Mouse (Mus musculus): ENCODE results near the gene Zfp385c. TPM values are rescaled to one million over a fixed set of nuclear protein-coding genes. Genes with fewer than 3 reads are reported as not detected.
"Not testable (repeated sequence)": the region's sequence is repeated elsewhere in the genome, so short reads cannot be mapped to it uniquely, and the experiment has no call there.

Gene Zfp385c
- polyA plus RNA-seq, 1 experiment from 2014 or later: not detected

- no peaks in the 10 kb centered on the region for H3K27me3 ChIP-seq
- ATAC-seq (no peak), DNase-seq (ENCODE audit: low read depth, low spot score) (no peak)
- in situ Hi-C loops (cut with MboI; ENCODE audit: low pct_unique_long_range_greater_than_20kb): no loop called here
- ChIA-PET CTCF (no interaction called here), POLR2A (no interaction called here)
- no peak for TF ChIP-seq CTCF (IDR thresholded peaks at IDR 0.05)
Measured at GRCm38 (mm10) chr11:100656458-100656857, 35.8 kb downstream of the Zfp385c start.

GRCm38 (mm10) chr11:100655589-100655988 is 36.7 kb downstream of the Zfp385c start:
- in situ Hi-C loops (cut with MboI; ENCODE audit: low pct_unique_long_range_greater_than_20kb); DNase-seq (ENCODE audit: low read depth, low spot score); H3K27me3 ChIP-seq; POLR2A ChIA-PET; CTCF ChIA-PET; ATAC-seq: not testable (repeated sequence)

- CTCF ChIA-PET: interaction anchor here (0.8 to 1.1 kb wide), 2 partner anchors 25 to 43 kb away, joined by 3 read pairs; no protein-coding TSS in a partner anchor
- in situ Hi-C loops (cut with MboI; ENCODE audit: low pct_unique_long_range_greater_than_20kb): no loop called here
- no peak for ATAC-seq
- no peaks in the 10 kb centered on the region for H3K27me3 ChIP-seq
- no peak for DNase-seq (ENCODE audit: low read depth, low spot score)
- TF ChIP-seq CTCF (IDR thresholded peaks at IDR 0.05): no peak
- POLR2A ChIA-PET: interaction anchor here (1.0 kb wide), 1 partner anchor 12 kb away, joined by 5 read pairs; no protein-coding TSS in a partner anchor
Measured at GRCm38 (mm10) chr11:100651748-100652147, 40.5 kb downstream of the Zfp385c start.

- POLR2A ChIA-PET: interaction anchor here (1.0 kb wide), 1 partner anchor 11 kb away, joined by 5 read pairs; no protein-coding TSS in a partner anchor
- no peak for TF ChIP-seq CTCF (IDR thresholded peaks at IDR 0.05)
- ATAC-seq (no peak), DNase-seq (ENCODE audit: low read depth, low spot score) (no peak)
- in situ Hi-C loops (cut with MboI; ENCODE audit: low pct_unique_long_range_greater_than_20kb): no loop called here
- CTCF ChIA-PET: interaction anchor here (0.8 to 1.1 kb wide), 2 partner anchors 24 to 43 kb away, joined by 3 read pairs; no protein-coding TSS in a partner anchor
- no peaks in the 10 kb centered on the region for H3K27me3 ChIP-seq
Measured at GRCm38 (mm10) chr11:100651205-100651604, 41.0 kb downstream of the Zfp385c start.

- peaks cover 7% of the 10 kb centered on the region for H3K27me3 ChIP-seq
- POLR2A ChIA-PET: no interaction called here
- ATAC-seq: no peak
- DNase-seq (ENCODE audit: low read depth, low spot score): no peak
- in situ Hi-C loops (cut with MboI; ENCODE audit: low pct_unique_long_range_greater_than_20kb): no loop called here
- TF ChIP-seq CTCF (IDR thresholded peaks at IDR 0.05): no peak
- CTCF ChIA-PET: no interaction called here
Measured at GRCm38 (mm10) chr11:100648405-100648804, 43.9 kb downstream of the Zfp385c start.

GRCm38 (mm10) chr11:100646265-100646664 is 46.0 kb downstream of the Zfp385c start:
- ATAC-seq (no peak), DNase-seq (ENCODE audit: low read depth, low spot score) (no peak)
- CTCF ChIA-PET: interaction anchor here (1.0 to 1.5 kb wide), 5 partner anchors 10 to 371 kb away, joined by 3 to 6 read pairs (median 3); no protein-coding TSS in a partner anchor

GRCm38 (mm10) chr11:100643612-100644575 is 48.4 kb downstream of the Zfp385c start:
- DNase-seq (ENCODE audit: low read depth, low spot score): no peak
- in situ Hi-C loops (cut with MboI; ENCODE audit: low pct_unique_long_range_greater_than_20kb): no loop called here

More at GRCm38 (mm10) chr11:100646265-100646664, 46.0 kb downstream of the Zfp385c start:
- peak; percentile 64 for TF ChIP-seq CTCF (IDR thresholded peaks at IDR 0.05)
- in situ Hi-C loops (cut with MboI; ENCODE audit: low pct_unique_long_range_greater_than_20kb): no loop called here
- POLR2A ChIA-PET: no interaction called here
- H3K27me3 ChIP-seq: peaks cover 7% of the 10 kb centered on the region

GRCm38 (mm10) chr11:100640159-100640906 is 51.9 kb downstream of the Zfp385c start:
- in situ Hi-C loops (cut with MboI; ENCODE audit: low pct_unique_long_range_greater_than_20kb): no loop called here
- H3K27me3 ChIP-seq: peaks cover 37% of the 10 kb centered on the region
- ATAC-seq (no peak), DNase-seq (ENCODE audit: low read depth, low spot score) (no peak)
- ChIA-PET POLR2A (interaction anchor here (0.7 to 1.9 kb wide), 2 partner anchors 11 to 19 kb away, joined by 5 to 6 read pairs; no protein-coding TSS in a partner anchor), CTCF (interaction anchor here (1.6 kb wide), 1 partner anchor 28 kb away, joined by 4 read pairs; no protein-coding TSS in a partner anchor)
- TF ChIP-seq CTCF (IDR thresholded peaks at IDR 0.05): no peak

More at GRCm38 (mm10) chr11:100643612-100644575, 48.4 kb downstream of the Zfp385c start:
- ATAC-seq: no peak
- no peak for TF ChIP-seq CTCF (IDR thresholded peaks at IDR 0.05)
- ChIA-PET POLR2A (interaction anchor here (1.6 kb wide), 1 partner anchor 20 kb away, joined by 4 read pairs; no protein-coding TSS in a partner anchor), CTCF (no interaction called here)
- H3K27me3 ChIP-seq: peaks cover 26% of the 10 kb centered on the region

GRCm38 (mm10) chr11:100634530-100634929 is 57.7 kb downstream of the Zfp385c start:
- POLR2A ChIA-PET: no interaction called here
- CTCF ChIA-PET: no interaction called here

GRCm38 (mm10) chr11:100628862-100629352 is 63.3 kb downstream of the Zfp385c start:
- peaks cover 15% of the 10 kb centered on the region for H3K27me3 ChIP-seq
- in situ Hi-C loops (cut with MboI; ENCODE audit: low pct_unique_long_range_greater_than_20kb): no loop called here
- ChIA-PET CTCF (interaction anchor here (1.1 kb wide), 1 partner anchor 46 kb away, joined by 4 read pairs; no protein-coding TSS in a partner anchor), POLR2A (no interaction called here)
- ATAC-seq (no peak), DNase-seq (ENCODE audit: low read depth, low spot score) (no peak)
- no peak for TF ChIP-seq CTCF (IDR thresholded peaks at IDR 0.05)

More at GRCm38 (mm10) chr11:100634530-100634929, 57.7 kb downstream of the Zfp385c start:
- peaks cover 43% of the 10 kb centered on the region for H3K27me3 ChIP-seq
- in situ Hi-C loops (cut with MboI; ENCODE audit: low pct_unique_long_range_greater_than_20kb): no loop called here
- DNase-seq (ENCODE audit: low read depth, low spot score) (no peak), ATAC-seq (no peak)
- TF ChIP-seq CTCF (IDR thresholded peaks at IDR 0.05): no peak
